Mouse (Mus musculus): ENCODE results near the gene Gm9736. TPM values are rescaled to one million over a fixed set of nuclear protein-coding genes. Genes with fewer than 3 reads are reported as not detected.
"Not testable (repeated sequence)": the region's sequence is repeated elsewhere in the genome, so short reads cannot be mapped to it uniquely, and the experiment has no call there.

The Gm9736 gene
- polyA plus RNA-seq, 1 experiment, result not detected

GRCm38 (mm10) chr10:77752312-77752711 is 1.2 kb upstream of the Gm9736 start:
- not testable (repeated sequence) for H3K27ac ChIP-seq (replicated peaks; ENCODE audit: low read depth, low read length); H3K4me1 ChIP-seq (ENCODE audit: control insufficient read depth, insufficient read depth, insufficient read length, low read length); H3K4me3 ChIP-seq (ENCODE audit: insufficient read depth, low read depth, low read length)

- H3K27ac ChIP-seq (replicated peaks; ENCODE audit: low read depth, low read length); H3K4me1 ChIP-seq (ENCODE audit: control insufficient read depth, insufficient read depth, insufficient read length, low read length); H3K4me3 ChIP-seq (ENCODE audit: insufficient read depth, low read depth, low read length): not testable (repeated sequence)
These were observed 468 bp downstream of the Gm9736 start for GRCm38 (mm10) chr10:77750686-77751085.

GRCm38 (mm10) chr10:77741924-77742688 is 9.0 kb downstream of the Gm9736 start, which contains the start of gene Gm18596:
TSS of gene Gm18596 (minus strand) at chr10:77742638.
- not testable (repeated sequence) for H3K4me1 ChIP-seq (ENCODE audit: control insufficient read depth, insufficient read depth, insufficient read length, low read length); H3K27ac ChIP-seq (replicated peaks; ENCODE audit: low read depth, low read length); H3K4me3 ChIP-seq (ENCODE audit: insufficient read depth, low read depth, low read length)

GRCm38 (mm10) chr10:77738929-77739328 is 12.2 kb downstream of the Gm9736 start:
- no peak overlapping the region for H3K27ac ChIP-seq (replicated peaks; ENCODE audit: low read depth, low read length)
- H3K4me3 ChIP-seq (ENCODE audit: insufficient read depth, low read depth, low read length), result no peak overlapping the region
- H3K4me1 ChIP-seq (ENCODE audit: control insufficient read depth, insufficient read depth, insufficient read length, low read length), result no peaks in the 10 kb centered on the region

- H3K4me3 ChIP-seq (ENCODE audit: insufficient read depth, low read depth, low read length), result no peak overlapping the region
- H3K27ac ChIP-seq (replicated peaks; ENCODE audit: low read depth, low read length), result no peak overlapping the region
- H3K4me1 ChIP-seq (ENCODE audit: control insufficient read depth, insufficient read depth, insufficient read length, low read length), result no peaks in the 10 kb centered on the region
These were observed 15.2 kb downstream of the Gm9736 start for GRCm38 (mm10) chr10:77735928-77736327.

- Histone ChIP-seq H3K4me1 (ENCODE audit: control insufficient read depth, insufficient read depth, insufficient read length, low read length) (no peaks in the 10 kb centered on the region), H3K4me3 (ENCODE audit: insufficient read depth, low read depth, low read length) (no peak overlapping the region), H3K27ac (replicated peaks; ENCODE audit: low read depth, low read length) (no peak overlapping the region)
These were observed 21.9 kb downstream of the Gm9736 start for GRCm38 (mm10) chr10:77729241-77729640.

GRCm38 (mm10) chr10:77728280-77728679 is 22.9 kb downstream of the Gm9736 start:
- Histone ChIP-seq H3K4me3 (ENCODE audit: insufficient read depth, low read depth, low read length) (no peak overlapping the region), H3K27ac (replicated peaks; ENCODE audit: low read depth, low read length) (no peak overlapping the region), H3K4me1 (ENCODE audit: control insufficient read depth, insufficient read depth, insufficient read length, low read length) (no peaks in the 10 kb centered on the region)

GRCm38 (mm10) chr10:77726186-77726585 is 25.0 kb downstream of the Gm9736 start, which contains the start of gene Gm10100:
TSS of gene Gm10100 (plus strand) at chr10:77726486.
- Histone ChIP-seq H3K4me3 (ENCODE audit: insufficient read depth, low read depth, low read length) (no peak within 1 kb of the TSS), H3K27ac (replicated peaks; ENCODE audit: low read depth, low read length) (no peak within 1 kb of the TSS)

GRCm38 (mm10) chr10:77724855-77725254 is 26.3 kb downstream of the Gm9736 start:
- H3K4me3 ChIP-seq (ENCODE audit: insufficient read depth, low read depth, low read length), result no peak overlapping the region
- H3K4me1 ChIP-seq (ENCODE audit: control insufficient read depth, insufficient read depth, insufficient read length, low read length), result no peaks in the 10 kb centered on the region
- H3K27ac ChIP-seq (replicated peaks; ENCODE audit: low read depth, low read length), result no peak overlapping the region

More at GRCm38 (mm10) chr10:77726186-77726585, 25.0 kb downstream of the Gm9736 start, which contains the start of gene Gm10100:
- no peaks in the 10 kb centered on the region for H3K4me1 ChIP-seq (ENCODE audit: control insufficient read depth, insufficient read depth, insufficient read length, low read length)

- H3K4me1 ChIP-seq (ENCODE audit: control insufficient read depth, insufficient read depth, insufficient read length, low read length); H3K27ac ChIP-seq (replicated peaks; ENCODE audit: low read depth, low read length); H3K4me3 ChIP-seq (ENCODE audit: insufficient read depth, low read depth, low read length): not testable (repeated sequence)
These were observed 30.9 kb downstream of the Gm9736 start, which contains the start of gene Krtap12-1 for GRCm38 (mm10) chr10:77720299-77720698. TSS of gene Krtap12-1 (plus strand) at chr10:77720599.

- Histone ChIP-seq H3K4me3 (ENCODE audit: insufficient read depth, low read depth, low read length) (no peak within 1 kb of the TSS), H3K27ac (replicated peaks; ENCODE audit: low read depth, low read length) (no peak within 1 kb of the TSS), H3K4me1 (ENCODE audit: control insufficient read depth, insufficient read depth, insufficient read length, low read length) (no peaks in the 10 kb centered on the region)
These were observed 35.6 kb downstream of the Gm9736 start, which contains the start of gene Gm10142 for GRCm38 (mm10) chr10:77715507-77715906. TSS of gene Gm10142 (plus strand) at chr10:77715807.

- no peak overlapping the region for H3K4me3 ChIP-seq (ENCODE audit: insufficient read depth, low read depth, low read length)
- no peaks in the 10 kb centered on the region for H3K4me1 ChIP-seq (ENCODE audit: control insufficient read depth, insufficient read depth, insufficient read length, low read length)
- H3K27ac ChIP-seq (replicated peaks; ENCODE audit: low read depth, low read length), result no peak overlapping the region; the same call in 1 of the 2 replicates
These were observed 37.4 kb downstream of the Gm9736 start for GRCm38 (mm10) chr10:77713734-77714133.

- H3K27ac ChIP-seq (replicated peaks; ENCODE audit: low read depth, low read length); H3K4me1 ChIP-seq (ENCODE audit: control insufficient read depth, insufficient read depth, insufficient read length, low read length); H3K4me3 ChIP-seq (ENCODE audit: insufficient read depth, low read depth, low read length): not testable (repeated sequence)
These were observed 40.0 kb downstream of the Gm9736 start, which contains the start of gene Gm10024 for GRCm38 (mm10) chr10:77711157-77711556. TSS of gene Gm10024 (plus strand) at chr10:77711457.

GRCm38 (mm10) chr10:77709831-77710230 is 41.3 kb downstream of the Gm9736 start:
- no peak overlapping the region for H3K27ac ChIP-seq (replicated peaks; ENCODE audit: low read depth, low read length)
- no peak overlapping the region for H3K4me3 ChIP-seq (ENCODE audit: insufficient read depth, low read depth, low read length)
- H3K4me1 ChIP-seq (ENCODE audit: control insufficient read depth, insufficient read depth, insufficient read length, low read length), result no peaks in the 10 kb centered on the region

GRCm38 (mm10) chr10:77706326-77706725 is 44.8 kb downstream of the Gm9736 start, which contains the start of gene Gm10272:
TSS of gene Gm10272 (plus strand) at chr10:77706626.
- no peak within 1 kb of the TSS for H3K4me3 ChIP-seq (ENCODE audit: insufficient read depth, low read depth, low read length)
- no peak within 1 kb of the TSS for H3K27ac ChIP-seq (replicated peaks; ENCODE audit: low read depth, low read length)

More at GRCm38 (mm10) chr10:77706326-77706725, 44.8 kb downstream of the Gm9736 start, which contains the start of gene Gm10272:
- no peaks in the 10 kb centered on the region for H3K4me1 ChIP-seq (ENCODE audit: control insufficient read depth, insufficient read depth, insufficient read length, low read length)
